In the genomic region with DNA sequence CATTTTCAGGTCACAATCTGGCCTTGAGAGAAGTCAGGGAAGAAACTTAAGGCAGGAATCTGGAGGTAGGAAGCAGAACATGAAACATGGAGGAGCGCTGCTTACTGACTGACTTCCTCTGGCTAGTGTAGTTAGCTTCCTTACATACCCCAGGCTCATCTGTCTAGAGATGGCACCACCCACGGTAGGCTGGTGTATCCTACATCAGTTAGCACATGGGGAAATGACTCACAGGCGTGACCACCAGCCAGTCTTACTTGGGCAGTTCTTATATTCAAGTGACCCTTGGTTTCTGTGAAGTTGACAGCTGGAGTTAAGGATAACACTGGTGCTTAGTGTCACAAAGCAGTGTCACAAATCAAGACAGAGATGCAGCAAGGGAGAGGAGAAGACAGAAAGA, we compare ENCODE assay signal across 24 mouse cellular contexts.
DNase-seq lines count a peak whose midpoint lies in the region; ATAC-seq and TF ChIP-seq lines count a peak whose summit lies in the region.
"Had no signal": no experiment of that assay in that cellular context is flagged by ENCODE, and none has a peak within 500 bp of the region (broad histone marks: within the 10 kb centered on the region; RNA-seq: fewer than 3 reads in every experiment).

No protein-coding gene starts in this region.

- no peaks in the 10 kb centered on the region for H3K4me1 ChIP-seq in kidney, postnatal 0 days (replicated peaks; ENCODE audit: insufficient read depth, low read length)
- H3K4me1 ChIP-seq: embryonic facial prominence, embryonic 13.5 days; heart, embryonic 15.5 days; hindbrain, embryonic 13.5 days had no signal

- peak; percentile 90 for ATAC-seq in frontal cortex, adult (ENCODE audit: low TSS enrichment)
- peak; percentile 75 for ATAC-seq in kidney, postnatal 0 days (replicated peaks; ENCODE audit: low FRiP score, low read depth)
- ATAC-seq: activated CD4-positive, CD25-positive, alpha-beta regulatory T cell, adult 4 months; forebrain, embryonic 16.5 days; hindbrain, postnatal 0 days; Patski had no signal

- 43% methylated on average over 3 of the region's 3 CpGs for WGBS in kidney, postnatal 0 days

- H3K27ac ChIP-seq in kidney, postnatal 0 days, result no peak overlapping the region
- H3K27ac ChIP-seq: embryonic facial prominence, embryonic 13.5 days; forebrain, embryonic 12.5 days; gastrocnemius, adult 2 months; heart, embryonic 15.5 days; hindbrain, embryonic 13.5 days; hindbrain, postnatal 0 days had no signal

- no peak for DNase-seq in frontal cortex, postnatal 25 days (ENCODE audit: low spot score in 2 of 2)
- DNase-seq in kidney, postnatal 0 days (ENCODE audit: low spot score), result peak; percentile 77
- DNase-seq in kidney, adult 8-10 months, result no peak
- peak; percentile 9 for DNase-seq in right cerebral cortex, postnatal 25 days
- DNase-seq in right cerebral cortex, postnatal 14 days, result no peak
- no peak for DNase-seq in gastrocnemius, postnatal 25 days
- DNase-seq: adrenal gland, postnatal 14 days; cerebellum, adult 18-20 months; cerebellum, adult 9-11 months; cerebellum, postnatal 36 days; gastrocnemius, adult 2 months; gastrocnemius, postnatal 36 days; heart, adult 11 months; heart, postnatal 14 days had no signal

- no peaks in the 10 kb centered on the region for H3K9me3 ChIP-seq in kidney, postnatal 0 days (replicated peaks; ENCODE audit: low read length)
- H3K9me3 ChIP-seq: embryonic facial prominence, embryonic 13.5 days; forebrain, embryonic 12.5 days; heart, embryonic 15.5 days; hindbrain, embryonic 13.5 days had no signal

- H3K36me3 ChIP-seq in kidney, postnatal 0 days (ENCODE audit: insufficient read depth, low read length), result no peaks in the 10 kb centered on the region
- H3K36me3 ChIP-seq: embryonic facial prominence, embryonic 13.5 days; forebrain, embryonic 12.5 days; heart, embryonic 15.5 days; hindbrain, embryonic 13.5 days had no signal

- no peak overlapping the region for H3K4me2 ChIP-seq in kidney, postnatal 0 days (ENCODE audit: low read length)
- H3K4me2 ChIP-seq: embryonic facial prominence, embryonic 13.5 days; forebrain, embryonic 12.5 days; heart, embryonic 11.5 days; heart, embryonic 15.5 days; hindbrain, embryonic 13.5 days had no signal

- TF ChIP-seq CTCF in kidney, postnatal 0 days (IDR thresholded peaks at IDR 0.05; ENCODE audit: low read depth), result no peak

- no peak overlapping the region for H3K9ac ChIP-seq in kidney, postnatal 0 days (ENCODE audit: low read depth, low read length)
- H3K9ac ChIP-seq: embryonic facial prominence, embryonic 13.5 days; forebrain, embryonic 12.5 days; heart, embryonic 15.5 days; hindbrain, embryonic 13.5 days had no signal

- no peaks in the 10 kb centered on the region for H3K27me3 ChIP-seq in kidney, postnatal 0 days (ENCODE audit: insufficient read depth, low read length)
- H3K27me3 ChIP-seq: embryonic facial prominence, embryonic 13.5 days; forebrain, embryonic 12.5 days; heart, embryonic 15.5 days; hindbrain, embryonic 13.5 days; Patski had no signal

- no peak overlapping the region for H3K4me3 ChIP-seq in kidney, postnatal 0 days (replicated peaks; ENCODE audit: low read depth, low read length)
- H3K4me3 ChIP-seq: embryonic facial prominence, embryonic 13.5 days; forebrain, embryonic 12.5 days; gastrocnemius, adult 2 months; heart, embryonic 15.5 days; hindbrain, embryonic 13.5 days had no signal

Comparison
In these comparisons a context has a peak if more than half of its experiments do, and no peak if none do; other contexts are left out.
1. DNase-seq: peak in kidney, postnatal 0 days (single experiment) and right cerebral cortex, postnatal 25 days (single experiment); none in frontal cortex, postnatal 25 days (0 of 2), kidney, adult 8-10 months (0 of 2), right cerebral cortex, postnatal 14 days (single experiment) and gastrocnemius, postnatal 25 days (single experiment).